10 mouse cellular contexts compared by ENCODE assay signal in genomic region chr5:21866311-21866712, GRCm38 (mm10). TPM values are rescaled to one million over a fixed set of nuclear protein-coding genes. Genes with fewer than 3 reads are reported as not detected.
DNase-seq lines count a peak whose midpoint lies in the region; ATAC-seq and TF ChIP-seq lines count a peak whose summit lies in the region.
"Had no signal": no experiment of that assay in that cellular context is flagged by ENCODE, and none has a peak within 500 bp of the region (broad histone marks: within the 10 kb centered on the region; RNA-seq: fewer than 3 reads in every experiment).

No protein-coding gene starts in this region.

- peaks cover 12% of the 10 kb centered on the region; the same call in 1 of the 2 replicates for H3K27me3 ChIP-seq in heart, embryonic 14.5 days (ENCODE audit: control insufficient read depth, insufficient read depth, low read length)
- no peaks in the 10 kb centered on the region for H3K27me3 ChIP-seq in cerebellum, adult 2 months (ENCODE audit: control insufficient read depth, insufficient read depth, low read length)
- no peaks in the 10 kb centered on the region for H3K27me3 ChIP-seq in neural tube, embryonic 11.5 days (ENCODE audit: control insufficient read depth, insufficient read depth, low read length)

- no peak overlapping the region for H3K27ac ChIP-seq in heart, embryonic 14.5 days (replicated peaks in 1 of 2; ENCODE audit: control insufficient read depth in 1 of 2, insufficient read depth in 1 of 2, low read depth in 2 of 2, low read length in 2 of 2)
- no peak overlapping the region for H3K27ac ChIP-seq in cerebellum, adult 2 months (ENCODE audit: insufficient read depth, low read length)
- H3K27ac ChIP-seq in neural tube, embryonic 11.5 days (ENCODE audit: low read depth, low read length) = no peak overlapping the region

- TF ChIP-seq CTCF in cerebellum, adult 2 months (IDR thresholded peaks at IDR 0.05; ENCODE audit: borderline replicate concordance, insufficient read depth, low read depth, low read length) = no peak

- H3K36me3 ChIP-seq in heart, embryonic 14.5 days (ENCODE audit: control insufficient read depth, insufficient read depth, low read length) = no peaks in the 10 kb centered on the region
- H3K36me3 ChIP-seq in neural tube, embryonic 11.5 days (ENCODE audit: control insufficient read depth, insufficient read depth, low read length) = no peaks in the 10 kb centered on the region

- no peak for TF ChIP-seq POLR2A in cerebellum, adult 2 months (IDR thresholded peaks at IDR 0.05; ENCODE audit: borderline replicate concordance, insufficient read depth, low read length)

- H3K4me1 ChIP-seq in heart, embryonic 14.5 days (ENCODE audit: control insufficient read depth in 2 of 2, insufficient read depth in 2 of 2, low read length in 2 of 2) = peaks cover 2 to 3% of the 10 kb centered on the region in 2 experiments; a peak in 1 of 4 replicates
- no peaks in the 10 kb centered on the region for H3K4me1 ChIP-seq in cerebellum, adult 2 months (ENCODE audit: control insufficient read depth, insufficient read depth, low read length)
- no peaks in the 10 kb centered on the region for H3K4me1 ChIP-seq in neural tube, embryonic 11.5 days (ENCODE audit: control insufficient read depth, insufficient read depth, low read length)

- H3K4me3 ChIP-seq in heart, embryonic 14.5 days (ENCODE audit: control insufficient read depth in 1 of 2, insufficient read depth in 1 of 2, low read depth in 1 of 2, low read length in 2 of 2) = no peak overlapping the region
- H3K4me3 ChIP-seq in cerebellum, adult 2 months (replicated peaks; ENCODE audit: insufficient read depth, low read depth, low read length) = peak overlapping the region; percentile 76
- H3K4me3 ChIP-seq in neural tube, embryonic 11.5 days (ENCODE audit: low read depth, low read length) = no peak overlapping the region

- H3K4me2 ChIP-seq in heart, embryonic 14.5 days (ENCODE audit: low read length) = peak overlapping the region; percentile 60
- peak overlapping the region; percentile 24; the same call in 1 of the 2 replicates for H3K4me2 ChIP-seq in neural tube, embryonic 11.5 days (ENCODE audit: low read depth)

- H3K9ac ChIP-seq in heart, embryonic 14.5 days (ENCODE audit: low read length) = no peak overlapping the region
- no peak overlapping the region for H3K9ac ChIP-seq in neural tube, embryonic 11.5 days (ENCODE audit: low read length)

- DNase-seq in heart, adult 18-20 months = no peak
- DNase-seq in cerebellum, adult 2 months = peak; percentile 29 to 40
- peak; percentile 15 to 38 for DNase-seq in frontal cortex, adult 2 months (ENCODE audit: extremely low spot score in 1 of 2, low spot score in 1 of 2)
- peak; percentile 19 to 27 for DNase-seq in left cerebral cortex, adult 18-20 months (ENCODE audit: low spot score in 2 of 2)
- DNase-seq in neural tube, embryonic 11.5 days (ENCODE audit: low spot score) = peak; percentile 18
- DNase-seq in ovary, adult 18-20 months (ENCODE audit: low spot score) = no peak
- DNase-seq in urinary bladder, postnatal 10 days (ENCODE audit: low spot score) = no peak

- no peak for ATAC-seq in heart, embryonic 14.5 days (ENCODE audit: insufficient number of reproducible peaks, insufficient read depth, low FRiP score, low read depth)
- ATAC-seq in neural tube, embryonic 11.5 days (ENCODE audit: insufficient read depth, low FRiP score, low TSS enrichment) = no peak

- no peaks in the 10 kb centered on the region for H3K9me3 ChIP-seq in heart, embryonic 14.5 days (ENCODE audit: control insufficient read depth, low read length)
- no peaks in the 10 kb centered on the region for H3K9me3 ChIP-seq in neural tube, embryonic 11.5 days (ENCODE audit: control insufficient read depth, low read length)

- 19% methylated on average over 6 of the region's 6 CpGs for WGBS in heart, embryonic 14.5 days
- 10% methylated on average over 6 of the region's 6 CpGs for WGBS in cerebellum, adult 2 months
- 10% methylated on average over 6 of the region's 6 CpGs for WGBS in neural tube, embryonic 11.5 days

RNA-seq across cellular contexts. Expression of gene Slc26a5, which starts 0.9 kb away (rescaled TPM):
- not detected in 2 replicates for polyA plus RNA-seq in heart, embryonic 14.5 days (2014; fragmentation: Nextera tagmentation; extraction: Ambion mirVana)
- total RNA-seq in heart, adult 18-20 months (2021) = not detected
- 0.06 and 0.11 TPM in 2 replicates for polyA plus RNA-seq in cerebellum, adult 2 months (2012; rRNA removed)
- polyA plus RNA-seq in frontal cortex, adult 2 months (2012; rRNA removed) = 0.12 and 0.15 TPM in 2 replicates
- under 1 TPM; 0.30 to 0.77 TPM for total RNA-seq in left cerebral cortex, adult 18-20 months (2021)
- polyA plus RNA-seq in neural tube, embryonic 11.5 days (2014; fragmentation: Nextera tagmentation; extraction: Ambion mirVana) = 0.08 TPM in 1 of 2 replicates, not detected in the other
- total RNA-seq: MEL had no signal
- polyA plus RNA-seq: testis, adult 2 months had no signal

Comparison
In these comparisons a context has a peak if more than half of its experiments do, and no peak if none do; other contexts are left out.
1. DNase-seq: peak in cerebellum, adult 2 months (2 of 2), frontal cortex, adult 2 months (2 of 2), left cerebral cortex, adult 18-20 months (2 of 2) and neural tube, embryonic 11.5 days (single experiment); none in heart, adult 18-20 months (0 of 2), ovary, adult 18-20 months (single experiment) and urinary bladder, postnatal 10 days (single experiment).